Mouse (Mus musculus): ENCODE measurements at regions not wholly inside any gene's neighbourhood (a gene's known extent, or its start where the extent isn't known, plus 50 kb on each side); places are given as distances from the start of the nearest gene placed in this dataset.

DNA sequence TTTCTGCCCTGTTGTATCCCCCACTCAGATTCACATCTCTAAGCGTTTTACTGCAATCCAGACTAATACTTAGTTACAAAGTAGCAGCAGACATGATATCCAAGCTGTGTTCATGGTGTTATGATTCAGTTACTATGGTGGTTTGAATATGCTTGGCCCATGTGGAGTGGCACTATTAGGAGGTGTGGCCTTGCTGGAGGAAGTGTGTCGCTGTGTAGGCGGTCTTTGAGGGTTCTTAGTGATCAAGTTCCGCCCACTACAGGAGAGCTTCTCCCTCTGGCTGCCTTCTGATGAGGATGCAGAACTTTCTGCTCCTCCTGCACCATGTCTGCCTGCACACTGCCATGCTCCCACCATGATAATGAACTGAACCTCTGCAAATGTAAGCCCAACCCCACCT lies 162.8 kb downstream of the Gadd45g start:
- no peak for ATAC-seq (replicated peaks; ENCODE audit: low FRiP score, poor library complexity, severe bottlenecking)

DNA sequence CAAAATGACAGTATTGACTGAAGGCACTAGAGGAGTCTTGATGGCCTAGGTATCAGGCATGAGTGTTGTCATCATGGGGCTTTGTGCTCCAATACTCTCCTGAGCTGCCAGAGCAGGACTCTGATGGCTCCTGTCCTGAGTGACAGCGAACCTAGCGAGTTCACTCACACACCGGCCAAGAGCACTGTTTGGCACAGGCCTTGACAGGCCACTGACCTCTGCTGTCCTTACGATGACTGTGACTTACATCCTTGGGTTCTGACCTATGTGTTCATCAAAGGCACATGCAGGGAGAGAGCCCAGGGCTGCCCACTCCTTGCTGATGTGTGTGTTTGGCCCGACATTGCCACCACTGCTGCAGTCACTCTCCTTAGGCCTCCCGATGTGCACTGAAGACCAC lies 163.3 kb downstream of the Gadd45g start:
- ATAC-seq (replicated peaks; ENCODE audit: low FRiP score, poor library complexity, severe bottlenecking), result no peak

DNA sequence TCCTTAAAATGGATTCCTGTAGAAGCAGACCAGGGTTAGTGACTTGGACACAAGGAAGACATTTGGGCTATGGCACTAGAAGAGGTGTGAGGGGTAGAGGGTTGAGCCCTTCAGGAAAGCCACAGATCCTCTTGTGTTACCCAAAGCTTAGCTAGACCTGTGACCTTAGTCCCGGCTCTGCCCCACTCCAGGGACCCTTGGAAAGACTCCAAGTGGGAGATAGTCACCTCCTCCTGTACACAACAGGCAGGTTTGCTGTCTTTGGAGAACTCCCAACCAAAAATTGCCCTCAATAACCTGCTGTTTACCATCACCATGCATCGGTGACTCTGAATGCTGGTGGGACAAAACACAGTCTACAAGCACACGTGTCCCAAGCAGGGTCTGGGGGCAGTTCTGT lies 164.5 kb downstream of the Gadd45g start:
- ATAC-seq (replicated peaks; ENCODE audit: low FRiP score, poor library complexity, severe bottlenecking), result no peak

DNA sequence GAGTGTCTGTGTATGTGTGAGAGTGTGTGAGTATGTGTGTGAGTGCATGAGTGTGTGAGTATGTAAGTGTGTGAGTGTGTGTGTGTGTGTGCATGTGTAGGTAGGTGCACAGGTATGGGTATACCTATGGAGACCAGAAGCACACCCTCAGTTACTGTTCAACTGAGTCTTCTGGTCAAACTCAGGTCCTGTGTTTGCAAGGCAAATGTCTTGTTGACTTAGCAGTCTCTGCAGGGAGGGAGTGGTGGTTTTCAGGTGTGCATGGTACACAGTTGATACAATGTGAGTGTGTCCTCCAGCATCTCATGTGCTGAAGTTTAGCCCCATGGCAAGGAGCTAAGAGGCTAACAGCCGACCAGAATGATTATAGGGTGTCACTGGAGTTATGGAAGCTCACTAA lies 166.7 kb downstream of the Gadd45g start:
- ATAC-seq (replicated peaks; ENCODE audit: low FRiP score, poor library complexity, severe bottlenecking), result no peak

DNA sequence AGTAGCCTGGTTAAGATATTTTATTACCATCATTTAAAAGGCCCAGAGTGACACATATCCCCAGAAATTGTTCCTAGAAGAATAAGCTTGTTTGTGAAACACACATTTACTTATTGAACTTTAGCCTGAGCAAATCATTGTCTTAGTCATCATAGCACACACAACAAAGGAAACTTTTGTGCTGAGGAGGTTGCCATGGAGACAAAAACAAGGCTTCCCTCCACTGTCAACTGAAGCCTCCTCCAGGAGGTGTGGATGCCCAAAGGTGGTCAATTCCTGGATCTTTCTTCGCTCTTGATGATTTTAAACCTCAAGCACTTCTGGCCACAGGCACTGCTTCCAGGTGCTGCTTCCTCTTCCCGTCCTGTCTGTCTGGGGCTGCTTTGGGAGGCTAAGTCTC lies 167.3 kb downstream of the Gadd45g start:
- ATAC-seq (replicated peaks; ENCODE audit: low FRiP score, poor library complexity, severe bottlenecking), result no peak

DNA sequence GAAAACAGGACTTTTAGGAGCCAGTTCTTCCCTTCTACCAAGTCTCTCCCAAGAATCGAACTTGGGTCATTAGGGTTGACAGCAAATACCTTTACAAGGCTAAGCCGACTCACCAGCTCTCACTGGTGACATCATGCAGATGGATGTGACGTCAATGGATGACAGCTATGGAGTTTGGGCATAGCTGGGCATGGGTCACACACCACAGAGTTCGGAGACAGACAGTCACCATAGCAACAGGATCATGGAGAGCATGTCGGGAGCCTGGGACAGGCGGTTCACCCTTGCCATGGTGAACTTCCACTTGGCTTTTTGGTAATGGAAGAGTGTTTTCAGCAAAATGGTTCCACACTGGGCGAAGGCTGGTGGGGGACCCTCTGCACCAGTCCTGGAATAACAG lies 168.1 kb downstream of the Gadd45g start:
- no peak for ATAC-seq (replicated peaks; ENCODE audit: low FRiP score, poor library complexity, severe bottlenecking)

DNA sequence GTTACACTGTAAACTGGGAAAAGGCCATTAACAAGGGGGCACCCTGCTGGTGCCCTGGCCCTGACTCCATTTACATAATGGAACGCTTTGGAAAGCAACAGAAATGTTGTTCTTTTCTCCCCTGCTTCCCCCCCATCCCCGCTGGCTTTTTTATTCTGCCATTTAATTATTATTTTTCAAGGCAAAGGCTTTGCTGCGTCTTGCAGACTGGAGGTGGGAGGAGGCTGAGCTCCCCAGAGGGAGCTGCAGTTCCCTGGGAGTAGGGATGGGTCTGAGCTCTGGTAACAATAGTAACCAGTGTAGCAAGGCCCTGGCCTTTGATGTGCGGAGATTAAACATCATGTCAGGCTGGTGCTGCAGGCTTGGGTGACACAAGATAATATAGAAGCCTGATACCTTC lies 168.6 kb downstream of the Gadd45g start:
- ATAC-seq (replicated peaks; ENCODE audit: low FRiP score, poor library complexity, severe bottlenecking), result no peak

DNA sequence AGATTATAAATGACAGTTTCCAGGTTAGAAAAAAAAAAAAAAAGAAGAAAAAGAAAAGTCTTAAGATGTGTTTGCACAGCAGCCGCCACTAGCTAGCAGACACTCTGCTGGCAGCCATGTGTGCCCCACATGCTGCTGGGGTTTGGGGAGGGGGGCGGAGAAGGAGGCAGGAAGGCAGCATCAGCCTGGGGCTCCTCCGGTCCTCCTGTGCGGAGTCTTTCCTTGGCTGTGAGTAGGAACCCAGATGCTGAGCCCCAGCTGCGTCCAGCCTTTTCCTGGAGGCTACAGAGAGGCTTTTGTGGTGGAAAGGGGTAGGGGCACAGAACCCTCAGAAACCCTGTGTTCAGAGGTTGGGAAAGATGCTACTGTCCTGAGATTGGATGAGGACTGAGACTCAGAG lies 169.0 kb downstream of the Gadd45g start:
- ATAC-seq (replicated peaks; ENCODE audit: low FRiP score, poor library complexity, severe bottlenecking), result no peak

DNA sequence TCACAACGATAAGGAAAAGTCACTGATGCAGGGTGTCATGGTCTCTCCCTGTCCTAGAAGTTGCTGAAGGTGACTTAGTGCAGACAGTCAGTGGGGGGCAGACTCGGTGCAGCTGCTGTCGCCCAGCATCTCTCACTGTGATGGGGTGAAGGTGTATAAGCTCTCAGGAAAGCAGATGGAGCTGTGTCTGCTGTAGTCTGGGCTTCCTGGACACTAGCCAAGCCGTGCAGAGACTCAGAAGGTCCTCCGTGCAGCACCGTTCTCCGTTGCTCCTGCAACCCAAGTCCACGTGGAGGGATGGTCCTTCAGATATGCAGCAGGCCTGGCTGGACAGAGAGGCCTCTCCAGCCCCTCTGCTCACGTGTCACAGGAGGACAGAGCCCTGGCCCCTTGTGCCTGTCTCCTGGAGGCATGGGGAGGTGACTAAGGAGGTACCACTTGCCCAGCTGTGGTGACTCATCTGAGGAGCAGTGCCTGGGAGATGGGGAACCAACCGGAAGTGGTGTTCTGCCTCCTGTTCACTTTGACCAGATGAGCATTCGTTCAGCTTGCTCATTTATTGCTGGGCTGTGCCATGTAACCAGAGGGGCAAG lies 171.2 kb downstream of the Gadd45g start:
- no peak for ATAC-seq (replicated peaks; ENCODE audit: low FRiP score, poor library complexity, severe bottlenecking)

DNA sequence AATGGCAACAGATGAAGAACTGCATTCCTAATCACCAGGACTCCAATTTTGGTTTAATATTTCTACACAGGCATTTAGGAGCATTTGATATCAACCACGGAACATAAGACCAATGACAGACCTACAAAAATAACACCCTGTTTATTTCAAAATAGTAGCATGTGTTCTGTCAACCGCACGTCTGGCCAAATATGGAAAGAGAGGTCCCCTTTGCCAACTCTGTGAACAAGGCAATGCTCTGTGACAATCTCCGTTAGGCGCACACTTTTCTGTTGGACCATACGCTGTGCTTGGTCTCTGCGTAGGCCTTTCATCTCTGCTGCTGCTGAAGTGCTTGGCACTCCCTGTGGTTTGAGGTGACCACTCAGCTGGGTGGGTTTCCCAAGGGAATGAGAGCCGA lies 173.2 kb downstream of the Gadd45g start:
- ATAC-seq (replicated peaks; ENCODE audit: low FRiP score, poor library complexity, severe bottlenecking), result no peak

DNA sequence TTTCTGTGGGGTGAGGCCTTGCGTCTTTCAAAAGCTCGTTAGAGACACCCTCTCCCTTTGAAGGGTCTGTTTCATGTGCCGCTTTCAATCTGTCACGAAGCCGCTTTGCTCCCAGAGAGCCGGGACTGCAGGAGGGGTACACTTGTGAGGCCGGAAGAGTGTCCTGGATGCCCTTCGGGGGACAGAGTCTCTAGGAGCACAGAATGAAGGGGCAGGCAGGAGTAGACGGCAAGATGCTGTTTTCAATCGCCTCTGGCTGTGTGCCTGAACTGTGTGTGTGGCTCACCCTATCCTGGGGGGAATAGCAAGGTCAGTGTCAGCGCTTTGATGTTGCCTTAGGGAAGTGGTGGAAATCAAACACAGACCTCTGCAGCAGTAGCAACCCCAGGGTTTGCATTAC lies 174.7 kb downstream of the Gadd45g start:
- ATAC-seq (replicated peaks; ENCODE audit: low FRiP score, poor library complexity, severe bottlenecking), result no peak

DNA sequence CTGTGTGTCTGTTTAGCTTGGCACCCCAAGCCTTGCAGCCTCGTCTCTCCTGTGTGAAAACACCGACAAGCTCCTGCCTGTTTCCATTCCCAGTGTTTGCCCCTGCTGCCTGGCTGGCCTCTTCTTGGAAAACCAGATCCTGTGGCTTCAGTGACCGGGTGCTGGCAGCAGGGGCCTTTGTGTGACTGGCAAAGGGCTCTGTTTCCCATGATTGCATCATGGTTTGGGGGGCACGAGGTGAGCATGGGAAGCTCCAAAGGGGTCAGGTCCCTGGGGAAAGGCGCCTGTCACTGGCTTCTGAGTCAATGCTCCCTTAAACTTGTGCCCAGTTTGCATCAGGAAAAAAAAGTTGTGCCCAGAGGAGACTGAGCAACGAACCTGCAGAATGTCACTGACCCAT lies 175.3 kb downstream of the Gadd45g start:
- ATAC-seq (replicated peaks; ENCODE audit: low FRiP score, poor library complexity, severe bottlenecking), result no peak

DNA sequence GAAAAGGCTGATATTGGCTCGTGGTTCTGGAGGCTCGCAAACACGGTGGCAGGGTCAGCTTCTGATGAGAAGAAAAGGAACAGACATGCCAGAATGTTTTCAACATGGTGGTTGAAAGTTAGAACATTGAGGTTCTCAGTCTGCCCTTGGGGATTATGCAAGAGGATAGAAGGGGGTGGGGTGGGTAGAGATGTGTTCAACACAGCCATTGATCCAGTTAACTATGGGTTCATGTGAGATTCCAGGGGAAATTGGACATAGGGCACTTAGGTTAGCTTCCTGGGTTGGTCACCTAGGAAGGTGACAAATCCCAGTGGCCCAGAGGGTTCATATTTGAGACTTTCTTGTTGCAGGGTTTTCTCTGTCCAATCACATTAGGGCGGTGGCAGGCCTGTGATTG lies 176.1 kb downstream of the Gadd45g start:
- no peak for ATAC-seq (replicated peaks; ENCODE audit: low FRiP score, poor library complexity, severe bottlenecking)

DNA sequence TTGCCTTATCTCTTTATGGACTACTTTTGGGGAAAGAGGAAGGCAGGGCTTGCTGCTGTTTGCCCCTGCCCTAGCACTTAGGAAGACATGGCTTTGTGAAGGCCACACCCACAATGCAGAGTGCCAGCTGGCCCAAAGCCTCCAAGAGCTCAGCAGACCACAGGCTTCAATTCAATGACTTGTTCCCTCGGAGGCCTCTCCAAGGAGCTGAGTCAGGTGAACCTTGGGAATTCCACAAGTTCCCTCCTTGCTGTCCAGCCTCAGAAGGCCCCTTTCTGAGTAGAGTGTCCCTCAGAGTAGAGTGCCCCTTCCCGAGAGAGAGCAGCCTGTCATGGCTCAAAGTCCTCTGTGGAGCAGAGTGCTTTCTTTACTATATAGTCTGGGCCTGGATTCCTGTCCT lies 177.9 kb downstream of the Gadd45g start:
- no peak for ATAC-seq (replicated peaks; ENCODE audit: low FRiP score, poor library complexity, severe bottlenecking)

DNA sequence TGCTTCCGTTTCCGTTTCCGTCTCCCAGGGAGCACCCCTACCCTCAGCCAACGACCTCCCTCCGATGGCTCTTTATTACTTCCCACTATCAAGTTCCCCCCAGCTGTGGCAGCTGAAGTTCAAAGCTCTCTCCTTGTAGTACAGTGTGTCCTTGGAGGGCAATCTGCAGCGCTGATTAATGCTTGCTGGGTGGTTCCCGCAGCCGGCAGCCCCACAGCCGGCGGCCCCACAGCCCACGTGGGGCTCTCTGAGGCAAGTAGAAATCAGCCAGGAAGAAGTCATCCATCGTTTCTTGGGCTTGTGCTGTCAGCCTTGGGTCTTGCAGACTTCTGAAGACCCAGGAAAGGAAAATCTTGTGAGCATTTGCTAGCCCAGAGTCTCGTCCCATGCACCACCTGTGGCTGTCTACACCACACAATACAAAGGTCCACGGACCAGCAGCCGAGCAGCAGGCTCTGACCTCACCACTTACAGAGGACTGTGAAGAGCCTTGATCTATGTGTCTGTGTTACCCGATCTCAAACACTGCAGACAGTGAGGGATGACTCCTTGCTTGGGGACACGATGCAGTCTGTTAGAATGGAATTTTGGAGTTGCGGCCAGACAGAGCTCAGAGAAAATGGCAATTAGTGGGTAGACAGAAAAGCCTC lies 178.5 kb downstream of the Gadd45g start:
- ATAC-seq (replicated peaks; ENCODE audit: low FRiP score, poor library complexity, severe bottlenecking), result no peak

DNA sequence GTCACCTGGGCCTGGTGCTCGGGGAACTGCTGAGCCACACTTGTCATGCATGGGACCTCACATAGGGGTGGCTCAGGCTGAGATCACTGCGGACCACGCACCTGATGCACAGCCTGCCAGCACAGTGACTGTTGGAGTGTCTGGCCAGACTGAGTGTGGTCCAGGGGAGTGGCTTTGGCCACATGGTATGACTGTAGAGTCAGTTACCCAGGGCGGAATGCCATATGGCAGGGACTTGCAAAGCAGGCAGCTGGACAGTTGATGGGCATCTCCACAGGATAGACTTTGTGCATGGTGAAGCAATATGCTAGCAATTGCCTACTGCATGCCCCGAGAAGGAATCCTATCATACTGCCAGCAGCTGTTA lies 179.0 kb downstream of the Gadd45g start:
- no peak for ATAC-seq (replicated peaks; ENCODE audit: low FRiP score, poor library complexity, severe bottlenecking)

DNA sequence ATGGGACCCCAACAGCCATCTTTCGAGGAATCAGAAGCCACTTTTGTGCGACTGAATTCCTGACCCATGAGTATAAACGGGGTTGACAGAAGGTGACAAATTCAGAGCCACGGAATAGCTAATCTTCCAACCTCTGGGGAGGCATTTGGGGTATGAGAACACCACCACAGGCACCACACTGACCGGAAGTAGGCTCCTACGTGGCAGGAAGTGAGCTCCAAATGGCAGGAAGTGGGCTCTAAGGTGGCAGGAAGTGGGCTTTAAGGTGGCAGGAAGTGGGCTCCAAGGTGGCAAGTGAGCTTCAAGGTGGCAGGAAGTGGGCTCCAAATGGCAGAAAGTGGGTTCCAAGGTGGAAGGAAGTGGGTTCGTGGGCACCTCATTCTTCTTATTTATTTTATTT lies 179.8 kb downstream of the Gadd45g start:
- no peak for ATAC-seq (replicated peaks; ENCODE audit: low FRiP score, poor library complexity, severe bottlenecking)

DNA sequence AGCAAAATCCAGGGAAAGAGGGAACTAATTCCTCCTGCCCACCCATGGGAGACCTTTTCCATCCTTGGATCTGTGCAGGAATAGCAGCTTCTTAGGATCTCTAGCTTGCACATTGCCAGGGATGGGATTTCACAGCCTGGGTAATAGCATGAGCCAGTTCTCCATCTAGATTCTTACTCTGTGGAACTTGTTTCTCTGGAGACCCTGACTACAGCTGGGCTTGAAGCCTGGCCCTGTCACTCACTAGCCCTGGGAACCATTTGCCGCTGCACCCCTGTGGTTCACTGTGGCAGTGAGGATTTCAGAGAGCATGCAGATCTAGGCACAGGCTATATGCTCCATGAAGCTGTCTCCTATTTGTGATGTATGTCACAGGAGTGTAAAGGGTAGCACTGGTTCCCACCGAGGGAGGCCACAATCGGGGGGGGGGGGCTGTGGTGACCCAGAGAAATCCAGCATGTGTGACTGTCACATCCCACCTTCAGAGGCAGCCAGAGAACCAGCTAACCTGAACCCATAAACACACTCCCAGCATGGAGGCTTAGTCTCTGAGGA lies 183.5 kb downstream of the Gadd45g start:
- ATAC-seq (replicated peaks; ENCODE audit: low FRiP score, poor library complexity, severe bottlenecking), result no peak

DNA sequence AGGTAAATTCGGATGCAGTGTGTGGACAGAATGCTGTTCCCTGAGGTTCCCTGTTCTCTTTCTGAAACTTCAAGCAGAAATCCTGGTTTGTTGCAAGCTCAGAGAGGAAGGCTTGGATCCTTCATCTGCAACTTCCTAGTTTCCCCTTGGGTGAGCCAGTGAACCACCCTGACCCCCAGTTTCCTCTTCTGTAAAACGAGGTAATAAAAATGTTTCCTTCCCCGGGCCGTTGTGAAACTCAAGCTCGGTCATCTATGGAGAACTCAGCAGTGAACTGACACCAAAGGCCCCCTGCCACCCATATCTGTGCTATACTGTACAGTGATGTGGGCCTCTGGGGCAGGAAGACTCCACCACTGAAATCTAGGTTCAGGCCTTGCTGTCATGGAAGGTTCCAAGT lies 185.0 kb downstream of the Gadd45g start:
- ATAC-seq (replicated peaks; ENCODE audit: low FRiP score, poor library complexity, severe bottlenecking), result no peak

DNA sequence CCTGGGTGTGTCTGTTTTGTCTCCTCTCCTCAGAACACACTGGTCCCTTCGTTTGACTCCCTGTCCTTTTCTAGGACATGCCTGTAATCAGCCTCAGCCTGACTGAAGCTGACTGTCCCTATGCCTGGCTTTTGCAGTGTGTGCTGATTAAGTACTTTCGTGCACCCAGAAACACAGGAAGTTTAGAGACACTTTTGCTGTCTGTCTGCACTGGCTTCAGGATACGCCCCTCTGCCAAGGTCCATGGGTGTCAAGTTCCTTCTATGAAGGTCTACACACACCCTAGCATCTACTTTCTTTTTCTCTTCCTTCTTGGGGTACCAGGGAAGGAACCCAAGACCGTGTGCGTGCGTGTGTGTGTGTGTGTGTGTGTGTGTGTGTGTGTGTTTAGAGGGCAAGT lies 189.3 kb downstream of the Gadd45g start:
- ATAC-seq (replicated peaks; ENCODE audit: low FRiP score, poor library complexity, severe bottlenecking), result no peak

DNA sequence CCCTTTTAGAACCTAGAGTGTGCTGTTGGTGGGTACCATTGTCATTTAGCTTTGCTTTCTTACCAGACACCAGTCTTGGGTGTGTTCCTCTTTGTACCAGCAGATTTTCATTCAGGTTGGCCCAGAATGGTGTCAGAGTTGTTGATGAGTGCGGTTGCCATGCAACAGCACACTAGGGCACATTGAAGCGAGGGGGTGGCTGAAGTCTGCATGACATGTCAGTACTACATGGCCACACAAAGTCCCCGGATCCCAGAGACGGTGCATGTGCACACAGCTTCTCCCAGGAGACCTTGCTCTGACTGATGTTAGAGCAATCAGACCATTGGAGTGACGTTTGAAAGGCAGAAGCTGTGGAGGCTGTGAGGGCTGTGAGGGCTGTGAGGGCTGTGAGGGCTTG lies 189.9 kb downstream of the Gadd45g start:
- ATAC-seq (replicated peaks; ENCODE audit: low FRiP score, poor library complexity, severe bottlenecking), result no peak

DNA sequence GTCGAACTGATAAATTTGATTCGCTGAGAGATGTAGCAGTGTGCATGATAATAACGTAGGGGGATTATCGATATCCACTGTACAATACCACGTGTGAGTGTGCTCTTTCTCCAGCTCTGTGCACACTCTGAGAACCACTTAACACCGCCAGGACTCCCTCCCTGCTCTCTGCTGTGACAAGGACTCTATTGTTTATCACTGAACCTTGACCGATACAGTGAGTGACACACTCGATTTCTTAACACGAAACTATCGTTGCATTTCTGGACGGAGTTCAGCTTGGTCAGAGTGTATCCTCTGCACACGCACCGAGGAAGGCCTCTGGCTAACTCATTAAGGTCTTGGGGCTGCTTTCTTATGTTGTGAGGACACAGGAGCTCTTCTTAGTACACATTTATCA lies 190.7 kb downstream of the Gadd45g start:
- ATAC-seq (replicated peaks; ENCODE audit: low FRiP score, poor library complexity, severe bottlenecking), result no peak
